Mouse (Mus musculus) kidney, adult 2 months (tissue): ENCODE results near the gene Gramd1b.

Experiments used
- CTCF ChIP-seq: fragments of 200-500 bp; conservative IDR thresholded peaks from 2 replicates; pipeline ENCODE4 v1.5.1; 2011; ENCODE audit warnings: low read depth, mild to moderate bottlenecking, control low read depth, low read length, moderate library complexity, mixed read lengths; ENCODE audit not compliant: insufficient read depth, insufficient read length
- POLR2A ChIP-seq: fragments of 200-500 bp; IDR thresholded peaks from one replicate; pipeline ENCODE4 v1.6.1; 2011; ENCODE audit warnings: low read depth, low read length, control low read depth

GRCm38 (mm10) chr9:40390396-40390760 lies 140.8 kb downstream of the Gramd1b start:
- TF ChIP-seq CTCF = no peak
- TF ChIP-seq POLR2A = no peak
